Mouse (Mus musculus) erythroblast, embryonic 14.5 days (primary cell): Measurements from ENCODE around the gene Mlycd.

Experiments
- GATA1 ChIP-seq: IDR thresholded peaks from 2 replicates; pipeline ENCODE4 v1.6.1; 2012; ENCODE audit warnings: low read length, inconsistent platforms, mixed read lengths
- TAL1 ChIP-seq: IDR thresholded peaks from 3 replicates; pipeline ENCODE4 v1.6.1; 2012; ENCODE audit warnings: low read length, inconsistent platforms, mixed read lengths

GRCm38 (mm10) chr8:119422123-119422711 lies 27.5 kb downstream of the Mlycd start:
- TF ChIP-seq GATA1: no peak
- TF ChIP-seq TAL1: no peak
